Mouse (Mus musculus): ENCODE measurements around the gene Prickle2. TPM values are rescaled to one million over a fixed set of nuclear protein-coding genes. Genes with fewer than 3 reads are reported as not detected.

The Prickle2 gene
- total and polyA plus RNA-seq, 2 experiments from 2014 or later, result 10.9 to 27.4 TPM

- ATAC-seq (ENCODE audit: low FRiP score), result peak; percentile 81
Measured at GRCm38 (mm10) chr6:92414478-92415404, 291.2 kb downstream of the Prickle2 start.

GRCm38 (mm10) chr6:92413982-92414381 is 292.0 kb downstream of the Prickle2 start:
- no peak for DNase-seq (ENCODE audit: low spot score)
- Histone ChIP-seq H3K9me3 (ENCODE audit: low read length) (no peaks in the 10 kb centered on the region), H3K4me3 (ENCODE audit: low read depth, low read length) (no peak overlapping the region), H3K9ac (replicated peaks; ENCODE audit: low read length, poor library complexity, severe bottlenecking) (0 out of 2 replicates have a peak overlapping the region, but pooled peaks have one; percentile 9), H3K36me3 (ENCODE audit: insufficient read depth, low read length) (peaks cover 25% of the 10 kb centered on the region), H3K27ac (ENCODE audit: low read depth, low read length) (peak overlapping the region; percentile 62), H3K27me3 (ENCODE audit: insufficient read depth, low read length) (no peaks in the 10 kb centered on the region), H3K4me2 (ENCODE audit: low read depth, low read length, poor library complexity, severe bottlenecking) (no peak overlapping the region), H3K4me1 (ENCODE audit: insufficient read depth, low read length) (peaks cover 14% of the 10 kb centered on the region)
- no peak for ATAC-seq (ENCODE audit: low FRiP score)
- TF ChIP-seq CTCF (IDR thresholded peaks at IDR 0.05), result no peak
- 56% methylated on average over 1 of the region's 1 CpGs for WGBS

More at GRCm38 (mm10) chr6:92414478-92415404, 291.2 kb downstream of the Prickle2 start:
- Histone ChIP-seq H3K9ac (replicated peaks; ENCODE audit: low read length, poor library complexity, severe bottlenecking) (no peak overlapping the region), H3K4me1 (ENCODE audit: insufficient read depth, low read length) (peaks cover 14% of the 10 kb centered on the region), H3K9me3 (ENCODE audit: low read length) (no peaks in the 10 kb centered on the region), H3K4me3 (ENCODE audit: low read depth, low read length) (no peak overlapping the region), H3K27ac (ENCODE audit: low read depth, low read length) (peak overlapping the region; percentile 62), H3K4me2 (ENCODE audit: low read depth, low read length, poor library complexity, severe bottlenecking) (0 out of 2 replicates have a peak overlapping the region, but pooled peaks have one; percentile 18), H3K36me3 (ENCODE audit: insufficient read depth, low read length) (peaks cover 25% of the 10 kb centered on the region), H3K27me3 (ENCODE audit: insufficient read depth, low read length) (no peaks in the 10 kb centered on the region)
- peak; percentile 78 for DNase-seq (ENCODE audit: low spot score)
- 31% methylated on average over 8 of the region's 8 CpGs for WGBS
- no peak for TF ChIP-seq CTCF (IDR thresholded peaks at IDR 0.05)

GRCm38 (mm10) chr6:92409788-92410187 is 296.2 kb downstream of the Prickle2 start:
- peaks cover 8% of the 10 kb centered on the region for H3K4me1 ChIP-seq (ENCODE audit: insufficient read depth, low read length)
- ATAC-seq (ENCODE audit: low FRiP score) (no peak), DNase-seq (ENCODE audit: low spot score) (no peak)
- no peak overlapping the region for H3K9ac ChIP-seq (replicated peaks; ENCODE audit: low read length, poor library complexity, severe bottlenecking)
- no peak overlapping the region for H3K27ac ChIP-seq (ENCODE audit: low read depth, low read length)
- no peaks in the 10 kb centered on the region for H3K9me3 ChIP-seq (ENCODE audit: low read length)
- no peaks in the 10 kb centered on the region for H3K27me3 ChIP-seq (ENCODE audit: insufficient read depth, low read length)
- no peak for TF ChIP-seq CTCF (IDR thresholded peaks at IDR 0.05)
- peaks cover 15% of the 10 kb centered on the region for H3K36me3 ChIP-seq (ENCODE audit: insufficient read depth, low read length)
- H3K4me2 ChIP-seq (ENCODE audit: low read depth, low read length, poor library complexity, severe bottlenecking), result no peak overlapping the region
- no peak overlapping the region for H3K4me3 ChIP-seq (ENCODE audit: low read depth, low read length)
- 82% methylated on average over 3 of the region's 3 CpGs for WGBS

GRCm38 (mm10) chr6:92407259-92407658 is 298.7 kb downstream of the Prickle2 start:
- H3K4me1 ChIP-seq (ENCODE audit: insufficient read depth, low read length), result no peaks in the 10 kb centered on the region
- DNase-seq (ENCODE audit: low spot score), result peak; percentile 18
- no peak overlapping the region for H3K9ac ChIP-seq (replicated peaks; ENCODE audit: low read length, poor library complexity, severe bottlenecking)
- H3K4me2 ChIP-seq (ENCODE audit: low read depth, low read length, poor library complexity, severe bottlenecking), result no peak overlapping the region
- H3K9me3 ChIP-seq (ENCODE audit: low read length), result no peaks in the 10 kb centered on the region
- no peak overlapping the region for H3K27ac ChIP-seq (ENCODE audit: low read depth, low read length)
- 29% methylated on average over 5 of the region's 5 CpGs for WGBS
- ATAC-seq (ENCODE audit: low FRiP score), result no peak
- H3K4me3 ChIP-seq (ENCODE audit: low read depth, low read length), result no peak overlapping the region
- peaks cover 25% of the 10 kb centered on the region for H3K36me3 ChIP-seq (ENCODE audit: insufficient read depth, low read length)
- H3K27me3 ChIP-seq (ENCODE audit: insufficient read depth, low read length), result no peaks in the 10 kb centered on the region
- no peak for TF ChIP-seq CTCF (IDR thresholded peaks at IDR 0.05)

GRCm38 (mm10) chr6:92405571-92405970 is 300.4 kb downstream of the Prickle2 start:
- no peak overlapping the region for H3K27ac ChIP-seq (ENCODE audit: low read depth, low read length)
- DNase-seq (ENCODE audit: low spot score), result no peak
- H3K27me3 ChIP-seq (ENCODE audit: insufficient read depth, low read length), result no peaks in the 10 kb centered on the region
- WGBS, result 48% methylated on average over 8 of the region's 8 CpGs
- H3K9ac ChIP-seq (replicated peaks; ENCODE audit: low read length, poor library complexity, severe bottlenecking), result no peak overlapping the region
- H3K9me3 ChIP-seq (ENCODE audit: low read length), result no peaks in the 10 kb centered on the region
- H3K36me3 ChIP-seq (ENCODE audit: insufficient read depth, low read length), result peaks cover 16% of the 10 kb centered on the region
- no peak overlapping the region for H3K4me2 ChIP-seq (ENCODE audit: low read depth, low read length, poor library complexity, severe bottlenecking)
- no peak for ATAC-seq (ENCODE audit: low FRiP score)
- H3K4me1 ChIP-seq (ENCODE audit: insufficient read depth, low read length), result no peaks in the 10 kb centered on the region
- no peak for TF ChIP-seq CTCF (IDR thresholded peaks at IDR 0.05)
- H3K4me3 ChIP-seq (ENCODE audit: low read depth, low read length), result no peak overlapping the region

DNA sequence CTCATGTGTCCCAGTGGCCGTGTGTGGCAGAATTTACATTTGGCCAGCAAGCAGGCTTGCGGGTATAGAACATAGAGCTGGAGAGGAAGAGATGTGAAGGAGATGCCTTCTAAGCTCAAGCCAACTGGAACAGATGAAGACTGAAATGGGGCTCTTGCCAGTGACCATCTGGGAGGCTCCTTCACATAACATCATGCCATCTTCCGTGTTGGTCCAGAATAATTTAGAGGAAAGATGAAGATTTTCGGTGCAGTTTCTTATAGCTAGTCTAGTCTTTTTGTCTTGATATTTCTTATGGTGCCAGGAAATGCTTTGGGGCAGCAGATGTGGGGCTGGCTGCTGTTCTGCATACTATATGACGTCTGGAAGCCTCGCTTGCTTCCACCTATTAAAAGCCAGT is 308.1 kb downstream of the Prickle2 start:
- 93% methylated on average over 6 of the region's 6 CpGs for WGBS
- ATAC-seq (ENCODE audit: low FRiP score), result no peak
- H3K4me3 ChIP-seq (ENCODE audit: low read depth, low read length), result no peak overlapping the region

More for the DNA sequence above, 308.1 kb downstream of the Prickle2 start:
- Histone ChIP-seq H3K27me3 (ENCODE audit: insufficient read depth, low read length) (no peaks in the 10 kb centered on the region), H3K27ac (ENCODE audit: low read depth, low read length) (no peak overlapping the region), H3K9me3 (ENCODE audit: low read length) (no peaks in the 10 kb centered on the region), H3K4me2 (ENCODE audit: low read depth, low read length, poor library complexity, severe bottlenecking) (no peak overlapping the region), H3K36me3 (ENCODE audit: insufficient read depth, low read length) (no peaks in the 10 kb centered on the region), H3K9ac (replicated peaks; ENCODE audit: low read length, poor library complexity, severe bottlenecking) (no peak overlapping the region), H3K4me1 (ENCODE audit: insufficient read depth, low read length) (peaks cover 4% of the 10 kb centered on the region; the same call in 1 of the 2 replicates)
- no peak for TF ChIP-seq CTCF (IDR thresholded peaks at IDR 0.05)
- DNase-seq (ENCODE audit: low spot score), result no peak
